Mouse (Mus musculus) 3T3-L1 (cell line): Measurements from ENCODE around the gene Psmb7.

Experiments used
- DNase-seq: peaks from one replicate; pipeline ENCODE4 v3.0.0-alpha.2; 2015; ENCODE audit warnings: low read depth, low spot score

Psmb7 gene

DNA sequence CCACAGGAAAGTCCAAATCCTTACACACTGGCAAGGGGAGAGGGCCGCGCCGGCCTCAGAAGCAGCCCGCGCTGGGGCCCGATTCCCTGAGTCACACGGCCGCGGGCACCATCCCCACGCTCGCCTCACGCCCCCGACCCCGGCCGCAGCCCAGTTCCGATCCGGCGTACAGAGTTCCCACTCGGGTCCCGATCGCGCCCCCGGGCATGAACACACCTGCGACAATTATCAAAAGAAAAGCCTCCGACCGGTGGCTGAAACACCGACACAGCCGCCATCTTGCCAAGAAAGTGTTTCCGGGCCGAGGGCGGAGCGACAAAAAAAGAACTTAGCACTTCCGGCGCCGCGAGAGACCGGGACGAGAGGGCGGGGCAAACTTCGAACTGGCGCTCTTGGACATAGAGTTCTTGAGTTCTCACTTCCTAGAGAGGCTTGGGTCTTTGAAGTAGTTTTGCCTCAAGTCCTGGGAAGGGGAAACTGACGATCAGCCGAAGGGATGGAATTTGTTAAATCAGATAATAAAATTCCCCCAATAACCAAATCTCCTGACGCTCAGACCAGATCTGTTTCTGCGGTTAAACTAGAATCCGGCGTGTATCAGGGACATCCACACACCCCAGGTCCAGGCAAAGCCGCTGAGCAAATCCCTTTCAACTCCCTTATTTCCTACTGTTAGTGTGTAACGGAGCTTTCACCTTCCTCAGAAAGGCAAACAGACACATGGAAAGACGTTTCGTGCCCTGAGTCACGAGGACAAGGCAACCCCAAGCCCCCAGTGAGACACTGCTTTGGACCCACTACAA lies at the start of gene Psmb7:
Psmb7 (minus strand) TSS at position 463 of the 803 bp plus-strand sequence.
- peak; percentile 96 for DNase-seq

DNA sequence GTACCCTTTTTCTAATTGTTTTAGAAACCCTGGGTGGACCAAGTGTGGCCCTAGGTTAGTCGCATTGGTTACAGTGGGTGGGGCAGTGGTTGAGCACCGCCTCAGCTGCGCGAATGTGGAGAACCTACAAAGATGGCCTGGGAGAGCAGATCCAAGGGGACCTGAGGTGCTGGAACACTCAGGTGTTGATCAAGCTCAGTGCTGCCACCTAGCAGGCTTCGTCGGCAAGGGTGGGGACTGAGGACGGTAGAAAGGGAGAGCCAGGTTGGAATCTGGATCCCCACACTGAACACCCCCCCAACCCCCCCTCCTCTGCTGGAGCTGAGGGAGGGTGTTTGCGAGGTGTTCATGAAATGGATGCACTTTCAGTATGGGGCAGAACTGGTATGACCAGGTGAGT lies 47.7 kb upstream of the Psmb7 start:
- peak; percentile 42 for DNase-seq

DNA sequence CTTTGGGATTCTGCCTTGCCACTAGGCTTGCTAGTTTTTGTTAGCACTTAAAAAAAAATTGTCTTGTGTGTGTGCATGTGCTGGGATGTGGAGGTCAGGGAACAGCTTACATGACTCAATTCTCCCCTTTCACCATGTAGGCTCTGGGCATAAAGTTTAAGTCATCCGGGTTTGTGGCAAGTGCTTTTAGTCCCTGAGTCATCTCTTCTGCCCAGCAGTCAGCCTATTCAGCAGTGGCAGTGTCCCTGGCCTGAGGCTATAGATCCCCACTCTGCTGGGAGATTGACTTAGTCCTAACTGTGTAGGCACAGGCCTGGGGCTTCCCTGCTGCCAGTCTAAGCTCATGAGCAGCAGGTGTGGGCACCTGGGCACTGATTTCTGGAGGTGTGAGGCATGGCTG lies 46.0 kb upstream of the Psmb7 start:
- DNase-seq = peak; percentile 91

DNA sequence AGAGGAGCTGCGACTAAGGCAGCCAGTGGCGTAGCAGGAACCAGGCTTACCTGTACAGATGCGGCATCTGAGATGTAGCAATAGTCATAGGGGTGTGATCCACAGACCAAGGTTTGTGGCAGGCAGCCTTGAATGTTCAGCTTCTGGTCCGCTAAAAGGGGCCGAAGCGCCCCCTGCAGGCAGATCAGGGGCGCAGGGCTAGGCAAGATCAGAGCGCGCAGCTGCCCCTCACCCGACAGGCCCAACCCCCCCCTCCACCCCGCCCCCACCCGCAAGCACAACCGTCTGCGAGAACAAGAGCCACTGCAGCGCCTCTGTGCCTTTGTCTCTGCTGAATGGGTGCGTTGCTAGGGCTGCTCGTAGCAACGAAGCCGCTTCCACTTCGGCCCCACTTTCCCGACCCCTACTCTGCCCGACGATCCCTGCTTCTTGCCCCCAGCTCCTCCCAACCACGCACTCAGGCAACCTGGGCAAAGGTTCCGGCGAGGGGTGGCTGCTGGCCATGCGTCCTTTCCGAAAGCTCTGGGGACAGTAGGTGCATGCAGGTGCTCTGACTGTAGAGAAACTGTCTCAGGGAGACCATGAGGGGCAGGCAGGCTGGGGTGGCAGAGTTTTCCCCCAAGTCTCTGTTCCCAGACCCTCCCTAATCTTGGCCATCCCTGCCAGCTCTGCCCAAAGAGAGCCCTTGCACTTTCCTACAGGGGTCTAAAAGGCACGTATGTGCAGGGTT lies 45.1 kb upstream of the Psmb7 start:
- DNase-seq = no peak

DNA sequence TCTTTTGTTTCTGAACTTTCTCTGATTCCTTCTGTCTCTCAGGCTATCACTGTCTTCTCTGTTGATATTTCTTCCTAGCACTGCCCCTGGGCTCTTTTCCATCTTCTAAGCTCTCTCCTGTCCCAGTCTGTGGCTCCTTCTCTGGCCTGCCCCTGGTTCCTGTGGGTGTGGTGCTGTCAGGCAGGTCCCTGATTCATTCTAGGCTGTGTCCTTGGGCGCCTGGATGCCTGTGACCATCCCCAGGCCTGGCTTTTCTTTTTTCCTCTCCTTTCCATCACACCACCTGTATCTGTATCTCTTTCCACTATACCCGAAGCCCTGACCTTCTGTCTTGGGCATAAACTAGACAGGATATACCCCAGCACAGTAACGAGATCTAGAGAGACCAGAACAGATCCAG lies 41.9 kb upstream of the Psmb7 start:
- DNase-seq = no peak

DNA sequence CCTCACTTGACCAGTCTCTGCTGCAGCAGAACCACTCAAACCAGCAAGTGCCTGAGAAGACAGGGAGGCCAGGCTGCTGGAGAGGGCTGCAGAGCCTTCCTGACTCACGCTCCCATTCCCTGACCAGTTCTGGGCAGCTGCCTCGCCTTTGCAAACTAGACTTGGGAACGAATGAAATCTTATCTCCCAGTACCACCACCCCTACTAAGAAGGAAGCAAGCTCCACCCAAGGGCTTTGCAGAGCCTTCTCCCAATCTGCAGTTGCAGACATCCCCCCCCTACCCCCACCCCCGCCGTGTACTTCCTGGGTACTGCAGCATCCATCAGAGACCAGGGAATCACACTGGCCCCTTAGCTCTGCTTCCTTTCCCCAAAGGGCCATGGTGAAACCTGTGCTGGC lies 39.2 kb upstream of the Psmb7 start:
- no peak for DNase-seq

DNA sequence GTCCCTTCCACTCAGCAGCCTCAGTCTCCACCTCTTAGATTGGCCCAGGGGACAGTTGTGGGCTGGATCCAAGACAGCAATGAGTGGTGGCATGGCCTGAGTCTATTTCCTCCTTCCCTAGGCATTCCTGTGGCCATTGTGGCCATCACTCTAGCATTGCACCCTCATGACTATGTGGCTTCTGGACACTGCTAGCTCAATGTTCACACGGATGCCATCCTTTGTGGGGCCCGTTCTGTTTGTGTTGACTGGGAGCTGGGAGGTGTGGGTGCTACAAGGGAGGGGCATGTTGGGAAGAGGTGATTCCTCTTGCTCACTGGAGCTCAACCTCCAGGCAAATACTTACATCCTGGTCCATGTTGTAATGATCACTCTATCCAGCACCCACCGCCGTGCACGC lies 38.3 kb upstream of the Psmb7 start:
- DNase-seq = peak; percentile 77

DNA sequence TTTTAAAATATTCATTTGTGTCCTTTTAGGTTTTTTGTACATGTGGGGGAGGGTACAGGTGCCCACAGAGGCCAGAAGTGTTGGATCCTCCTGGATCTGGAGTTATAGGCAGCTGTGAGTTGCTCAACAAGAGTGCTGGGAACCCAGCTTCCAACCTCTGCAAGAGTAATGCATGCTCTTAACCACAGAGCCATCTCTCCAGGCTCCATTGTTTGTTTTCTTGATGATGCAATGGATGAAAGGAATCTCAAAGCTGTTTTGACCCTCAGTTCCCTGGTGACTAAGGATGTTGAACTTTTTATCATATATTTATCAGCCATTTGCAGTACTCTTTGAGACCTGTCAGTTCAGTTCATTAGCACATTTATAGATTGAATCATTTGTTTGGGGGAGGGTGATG lies 35.1 kb upstream of the Psmb7 start:
- DNase-seq = peak; percentile 89

DNA sequence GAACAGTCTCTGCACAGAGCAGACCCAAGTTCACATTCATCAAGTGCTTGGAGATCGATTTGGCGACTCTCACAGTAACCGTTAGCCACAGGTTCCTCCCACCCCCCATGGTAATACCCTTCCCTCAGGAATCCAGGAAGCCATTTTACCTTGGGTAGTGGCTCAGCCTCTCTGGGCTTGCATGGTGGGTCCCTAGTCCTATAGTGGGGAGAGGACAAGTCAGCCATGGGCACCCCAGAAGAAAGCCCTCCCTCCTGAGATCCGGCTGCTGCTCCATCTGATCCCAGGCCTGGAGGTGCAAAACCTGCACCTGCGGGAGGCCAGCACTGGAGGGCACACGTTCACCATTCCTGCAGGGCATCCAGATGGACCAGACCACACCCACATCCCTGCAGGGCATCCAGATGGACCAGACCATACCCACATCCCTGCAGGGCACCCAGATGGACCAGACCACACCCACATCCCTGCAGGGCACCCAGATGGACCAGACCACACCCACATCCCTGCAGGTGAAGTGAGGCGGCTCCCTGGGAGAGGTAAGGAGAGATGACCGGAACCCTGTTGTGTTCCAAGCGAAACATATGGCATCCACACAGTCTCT lies 31.6 kb upstream of the Psmb7 start:
- DNase-seq = no peak

DNA sequence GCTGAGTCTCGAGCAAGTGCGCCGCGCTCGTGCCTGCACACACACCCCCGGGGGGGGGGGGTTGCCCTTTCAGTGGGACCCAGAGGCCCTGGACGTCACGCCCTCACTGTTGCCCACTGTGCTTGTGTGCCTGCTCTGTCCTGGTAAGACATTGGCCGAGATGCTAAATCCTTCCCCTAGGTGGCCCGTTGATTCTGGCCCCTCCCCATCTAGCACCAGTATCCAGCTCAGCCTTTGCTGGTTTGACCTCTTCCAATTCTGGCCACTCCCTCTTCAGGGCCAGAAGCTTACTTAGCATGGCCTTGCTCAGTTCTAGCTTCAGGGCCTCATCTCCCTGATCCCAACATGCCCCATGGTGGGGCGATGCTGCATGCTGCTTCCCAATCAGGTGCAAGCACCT lies 28.6 kb upstream of the Psmb7 start:
- no peak for DNase-seq

DNA sequence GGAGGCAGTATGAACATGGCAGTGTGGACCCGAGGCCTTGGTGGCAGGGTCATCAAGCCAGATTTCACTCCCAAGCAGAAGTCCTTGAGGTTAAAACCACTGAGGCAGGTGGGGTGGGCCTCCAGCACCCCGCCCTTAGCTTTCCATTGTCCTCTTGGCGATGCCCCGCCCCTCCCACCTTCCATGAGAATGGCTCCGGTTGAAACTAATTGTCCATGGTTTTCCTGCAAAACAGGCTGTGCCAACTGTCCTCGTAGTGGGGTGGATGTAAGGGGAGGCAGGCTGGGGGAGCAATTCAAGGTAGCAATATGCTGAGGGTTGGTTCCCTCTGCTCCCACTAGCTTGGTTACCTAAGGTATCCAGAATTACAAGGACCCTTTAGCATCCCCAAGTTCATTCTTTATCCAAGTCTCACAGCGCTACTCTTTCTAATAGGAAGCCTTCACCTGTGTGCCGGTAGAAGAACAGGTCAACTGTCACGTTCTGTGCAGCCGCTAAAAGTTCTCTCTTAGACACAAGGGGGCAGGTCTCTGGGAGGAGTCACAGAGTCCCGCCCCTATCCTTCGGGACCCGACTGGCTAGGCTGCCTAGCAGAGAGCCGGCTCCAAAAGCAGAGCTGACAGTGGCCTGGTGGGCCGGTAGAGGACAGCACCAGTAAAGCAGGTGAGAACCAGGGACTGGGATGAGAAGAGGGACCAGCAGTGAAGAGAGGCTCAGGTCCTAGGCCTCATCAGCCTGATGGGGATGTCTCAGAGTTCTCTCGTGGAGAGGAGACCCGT lies 25.1 kb upstream of the Psmb7 start:
- DNase-seq = no peak

DNA sequence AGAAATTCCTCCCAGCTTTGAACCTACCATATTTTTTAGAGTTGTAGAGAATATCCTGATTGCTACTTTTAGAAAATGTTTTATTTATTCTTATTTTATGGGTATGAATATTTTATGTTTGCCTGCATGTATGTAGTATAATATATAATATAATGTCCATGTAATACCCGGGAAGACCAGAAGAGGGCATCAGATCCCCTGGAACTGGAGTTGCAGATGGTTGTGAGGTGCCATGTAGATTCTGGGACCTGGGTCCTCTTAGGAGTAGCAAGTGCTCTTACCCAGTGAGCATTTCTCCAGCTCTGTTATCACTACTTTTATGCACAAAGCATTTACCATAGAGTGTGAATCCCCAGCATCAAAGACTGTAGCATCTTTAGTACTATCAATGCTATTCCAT lies 17.5 kb upstream of the Psmb7 start:
- DNase-seq = peak; percentile 66

DNA sequence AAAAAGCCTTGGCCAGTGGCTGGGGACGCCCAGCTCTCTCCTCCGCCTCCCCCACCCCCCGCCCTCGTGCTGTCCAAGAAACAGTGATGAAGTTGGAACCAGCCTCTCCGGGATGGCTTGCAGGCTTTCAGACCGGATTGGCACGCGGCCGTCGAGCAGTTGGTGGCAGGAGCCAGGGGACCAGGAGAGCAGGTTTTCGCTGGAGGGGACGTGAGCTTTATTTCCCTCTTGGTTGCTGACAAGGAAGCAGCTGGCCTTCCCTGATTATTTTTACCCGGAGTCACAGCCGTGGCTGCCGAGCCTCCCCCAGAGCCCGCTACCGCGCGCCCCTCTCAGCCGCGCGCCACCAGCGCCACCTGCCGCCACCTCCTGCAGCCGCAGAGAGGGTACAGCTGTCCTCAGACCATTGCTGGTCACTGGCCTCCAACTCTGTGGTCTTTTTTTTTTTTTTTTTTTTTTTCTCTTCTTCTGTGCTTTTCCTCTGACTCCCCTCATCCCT lies 14.5 kb upstream of the Psmb7 start:
- DNase-seq = peak; percentile 79

DNA sequence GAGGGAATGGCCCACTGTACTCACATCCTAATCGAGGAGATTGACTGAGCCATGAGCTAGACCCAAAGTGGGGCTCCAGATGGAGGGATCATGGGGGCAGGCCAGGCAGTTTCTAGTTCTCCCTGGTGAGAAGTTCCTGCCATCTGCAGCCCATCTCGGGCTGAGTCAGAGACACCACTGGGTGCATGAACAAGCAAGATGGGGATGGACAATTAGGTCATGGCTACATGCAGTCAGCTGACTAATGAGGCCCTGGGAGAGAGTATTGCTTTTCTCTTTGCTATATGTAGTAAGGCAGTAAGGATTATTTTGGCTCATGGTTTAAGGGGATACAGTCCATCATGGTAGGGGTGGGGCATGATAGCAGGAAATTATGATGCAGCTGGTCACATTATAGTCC lies 9.8 kb upstream of the Psmb7 start:
- peak; percentile 73 for DNase-seq

DNA sequence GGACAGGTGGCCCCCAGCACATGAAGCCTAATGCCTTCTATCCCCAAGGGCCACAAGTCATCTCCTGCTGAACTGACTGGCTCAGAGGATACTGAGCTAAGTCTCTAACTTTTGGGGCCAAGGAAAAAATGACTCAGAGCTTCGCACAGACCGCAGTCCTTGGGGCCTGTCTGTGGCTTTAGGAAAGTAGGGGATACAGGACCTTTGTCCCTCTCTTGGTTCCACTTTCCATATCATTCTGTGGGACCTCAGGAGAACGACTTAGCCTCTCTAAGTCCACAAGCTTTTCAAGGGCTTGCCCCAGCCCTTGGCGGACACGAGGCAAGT lies 9.4 kb upstream of the Psmb7 start:
- peak; percentile 76 for DNase-seq

DNA sequence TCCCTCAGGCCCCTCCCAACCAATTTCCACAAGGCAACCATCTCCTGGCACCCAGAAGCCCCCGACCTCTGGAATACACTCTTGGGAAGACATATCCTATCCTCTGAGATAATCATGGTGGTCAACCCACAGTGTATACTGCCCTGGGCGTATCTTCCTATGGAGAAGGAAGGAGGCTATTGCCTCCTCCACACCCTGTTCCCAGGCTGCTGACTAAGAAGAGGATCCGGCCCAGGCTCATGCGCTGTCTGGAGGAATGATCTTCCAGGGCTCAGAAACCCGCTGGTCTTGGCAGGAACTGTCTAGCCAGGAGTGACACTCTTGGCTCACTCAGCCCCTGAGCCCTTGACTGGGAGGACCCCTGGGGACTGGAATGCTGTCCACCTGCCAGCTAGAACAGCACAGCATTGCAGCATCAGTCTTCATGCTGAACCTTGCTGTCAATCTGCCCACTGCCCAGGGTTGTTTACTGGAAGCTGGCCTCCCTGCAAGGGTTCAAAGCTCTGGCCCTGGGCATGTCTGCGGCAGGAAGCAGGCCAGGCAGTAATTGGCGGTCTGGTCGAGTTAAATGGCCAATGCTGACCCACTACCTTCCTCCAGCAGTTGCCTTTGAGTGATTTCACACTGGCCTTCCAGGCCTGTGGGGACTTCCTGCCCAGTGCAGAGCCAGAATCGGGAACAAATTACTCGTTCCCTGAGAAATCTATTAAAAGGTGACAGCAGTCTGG lies 8.8 kb upstream of the Psmb7 start:
- DNase-seq = peak; percentile 91

DNA sequence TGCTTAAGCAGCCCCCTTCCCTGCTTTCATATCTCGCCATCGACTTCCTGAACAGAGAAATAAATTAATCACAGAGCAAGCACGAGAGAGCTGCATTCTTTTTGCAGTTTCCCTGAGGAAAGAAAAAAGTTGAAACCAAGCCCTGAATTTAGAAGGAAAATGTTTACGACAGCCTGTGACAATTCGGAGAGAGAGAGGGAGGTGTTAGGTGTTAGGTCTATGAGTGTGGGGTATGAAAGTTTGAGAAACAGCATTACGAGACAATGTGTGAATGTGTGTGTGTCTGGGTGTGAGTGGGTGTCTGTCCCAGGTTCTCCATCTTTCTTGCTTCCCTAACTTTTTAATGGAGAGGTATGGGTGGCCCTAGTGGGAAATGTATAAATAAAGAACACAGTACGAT lies 8.2 kb upstream of the Psmb7 start:
- DNase-seq = no peak

DNA sequence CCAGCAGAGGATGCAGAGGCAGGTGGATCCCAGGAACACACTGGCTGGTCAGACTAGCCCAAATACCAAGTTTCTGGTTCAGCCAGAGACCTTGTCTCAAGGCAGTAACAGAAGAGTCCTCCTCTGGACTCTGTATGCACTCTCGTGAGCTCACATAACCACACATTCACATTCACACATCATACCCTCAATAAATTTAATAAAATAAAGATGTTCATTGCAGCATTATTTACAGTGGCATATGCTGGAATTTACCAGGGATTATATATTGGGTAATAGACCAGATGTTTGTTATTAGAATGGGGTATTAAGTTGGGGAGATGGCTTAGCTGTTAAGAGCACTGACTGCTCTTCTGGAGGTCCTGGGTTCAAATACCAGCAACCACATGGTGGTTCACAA lies 6.5 kb upstream of the Psmb7 start:
- peak; percentile 51 for DNase-seq

DNA sequence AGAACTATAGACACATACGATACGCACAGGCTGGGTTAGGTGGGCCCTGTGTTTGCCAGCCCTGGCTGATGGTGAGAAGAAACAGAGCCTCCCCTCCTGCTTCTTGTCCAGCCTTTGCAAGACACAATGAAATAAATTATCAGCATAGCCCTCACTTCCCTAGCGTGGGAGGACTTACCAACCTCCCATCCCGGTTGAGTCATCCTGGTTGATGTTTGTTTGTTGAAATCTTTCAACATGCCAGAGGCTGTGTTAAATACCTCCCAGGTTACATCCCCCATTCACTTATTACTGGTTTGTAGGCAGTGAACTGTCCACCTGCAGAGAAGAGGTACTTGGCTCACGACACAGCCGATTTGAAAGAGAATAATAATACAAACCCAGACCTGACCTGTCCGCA lies 3.8 kb upstream of the Psmb7 start:
- peak; percentile 79 for DNase-seq

DNA sequence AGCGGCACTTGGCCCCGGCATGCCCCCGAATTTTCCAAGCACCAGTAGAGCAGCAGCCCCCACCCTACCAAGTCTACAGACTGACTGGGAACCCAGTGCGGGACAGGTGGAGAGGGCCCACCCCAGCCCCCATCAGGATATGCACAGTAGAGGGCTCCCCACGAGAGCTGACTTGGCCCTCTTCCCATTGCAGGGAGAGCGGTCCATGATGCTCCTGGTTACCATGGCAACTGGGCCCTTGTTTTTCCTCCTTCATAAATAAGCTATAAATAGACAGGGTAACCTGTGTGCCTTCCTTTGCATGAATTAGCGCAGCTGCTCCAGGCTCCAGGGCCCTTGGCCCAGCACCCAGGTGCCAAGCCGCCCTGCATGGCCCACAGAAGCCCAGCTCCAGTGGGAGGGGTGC lies 3.3 kb upstream of the Psmb7 start:
- DNase-seq = no peak

DNA sequence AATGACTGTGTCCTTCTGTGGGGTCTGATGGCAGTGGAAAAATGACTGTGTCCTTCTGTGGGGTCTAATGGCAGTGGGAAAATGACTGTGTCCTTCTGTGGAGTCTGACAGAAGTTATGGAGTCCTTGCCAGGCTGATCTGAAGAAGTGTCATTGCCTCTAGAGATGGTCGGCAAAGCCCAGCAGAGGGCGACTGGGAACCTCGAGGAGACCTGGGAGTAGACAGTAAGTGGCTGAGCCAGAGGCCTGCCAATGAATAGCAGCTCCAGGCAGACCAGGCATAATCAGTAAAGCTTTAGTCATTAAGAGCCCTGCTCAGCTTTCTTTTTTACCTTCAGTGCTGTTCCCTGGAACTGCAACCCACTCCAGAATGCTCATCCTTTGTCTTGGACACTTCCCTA lies 2.0 kb upstream of the Psmb7 start:
- DNase-seq = peak; percentile 95
